Mouse (Mus musculus) gastrocnemius, adult 8-10 months (tissue): ENCODE results near the gene Il15ra. TPM values are rescaled to one million over a fixed set of nuclear protein-coding genes. Genes with fewer than 3 reads are reported as not detected.
"Not testable (repeated sequence)": the region's sequence is repeated elsewhere in the genome, so short reads cannot be mapped to it uniquely, and the experiment has no call there.

Experiments used
- DNase-seq, 2 experiments: peaks; one replicate each; pipeline ENCODE4 v3.0.0; 2022; ENCODE audit warnings: low spot score in 2 of 2
- total RNA-seq, 4 experiments: library from RNA; stranded (reverse); gene quantifications; 2 replicates each; pipeline ENCODE4 v1.2.4; 2022

Il15ra gene
- total RNA-seq, 4 experiments from 2014 or later, result 15.5 to 25.7 (median 19.9) TPM

DNA sequence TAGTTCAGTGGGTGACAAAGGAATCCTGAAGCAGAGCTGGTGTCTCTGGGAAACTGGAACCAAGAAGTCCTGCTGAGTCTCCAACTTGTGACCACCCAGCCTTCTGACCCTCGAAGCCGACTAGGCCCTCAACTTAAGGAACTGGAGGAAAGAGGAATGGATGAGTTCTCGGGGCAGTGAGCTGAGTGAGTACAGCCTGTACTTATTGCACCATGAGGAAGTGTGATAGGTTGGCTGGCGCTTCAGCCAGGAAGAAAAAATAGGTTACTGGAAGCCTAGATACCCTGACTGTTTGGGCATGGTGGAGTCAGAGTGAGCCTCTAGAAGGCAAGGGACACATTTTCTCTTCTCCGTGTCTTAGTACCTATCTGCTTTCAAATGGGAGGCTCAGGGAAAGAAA is 3.4 kb downstream of the Il15ra start:
- DNase-seq, result peak; percentile 27 to 35

DNA sequence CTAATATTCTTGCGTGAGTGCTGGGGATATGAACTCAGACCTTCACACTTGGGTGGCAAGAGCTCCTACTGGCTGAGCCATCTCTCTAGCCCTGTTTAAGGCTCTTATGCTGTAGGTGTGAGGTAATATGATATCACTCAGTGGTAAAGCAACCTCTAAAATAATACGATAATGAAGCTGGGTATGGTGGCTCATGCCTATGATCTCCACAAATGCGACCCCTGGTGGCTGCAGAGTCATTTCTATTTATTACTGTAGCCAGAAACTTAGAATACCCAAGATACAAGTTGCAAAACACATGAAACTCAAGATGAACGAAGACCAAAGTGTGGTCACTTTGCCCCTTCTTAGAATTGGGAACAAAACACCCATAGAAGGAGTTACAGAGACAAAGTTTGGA is 5.0 kb downstream of the Il15ra start:
- not testable (repeated sequence) for DNase-seq

DNA sequence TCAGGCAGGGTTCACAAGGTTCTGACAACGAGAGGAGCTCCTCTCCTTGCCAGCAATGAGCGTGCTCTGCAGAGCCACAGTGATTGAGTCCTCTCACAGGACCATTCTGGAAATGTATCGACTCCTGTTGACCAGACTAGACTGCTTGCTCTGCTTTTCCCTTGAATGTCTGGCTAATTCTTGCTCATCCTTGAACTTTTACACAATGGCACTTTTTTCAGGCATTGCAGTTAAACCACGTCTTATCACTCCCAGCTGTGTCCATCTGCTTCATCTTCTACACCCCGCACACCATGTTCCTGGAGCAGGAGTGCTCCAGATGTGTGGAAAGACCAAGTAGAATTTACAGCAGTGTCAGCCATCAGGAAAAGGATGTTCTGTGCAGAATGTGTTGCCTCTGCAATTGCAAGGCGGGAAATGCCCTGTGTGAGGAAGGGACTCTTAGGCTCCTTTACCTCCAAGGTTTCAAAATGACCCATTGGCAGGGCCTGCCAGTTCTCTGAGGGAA is 7.4 kb downstream of the Il15ra start:
- DNase-seq, result no peak

DNA sequence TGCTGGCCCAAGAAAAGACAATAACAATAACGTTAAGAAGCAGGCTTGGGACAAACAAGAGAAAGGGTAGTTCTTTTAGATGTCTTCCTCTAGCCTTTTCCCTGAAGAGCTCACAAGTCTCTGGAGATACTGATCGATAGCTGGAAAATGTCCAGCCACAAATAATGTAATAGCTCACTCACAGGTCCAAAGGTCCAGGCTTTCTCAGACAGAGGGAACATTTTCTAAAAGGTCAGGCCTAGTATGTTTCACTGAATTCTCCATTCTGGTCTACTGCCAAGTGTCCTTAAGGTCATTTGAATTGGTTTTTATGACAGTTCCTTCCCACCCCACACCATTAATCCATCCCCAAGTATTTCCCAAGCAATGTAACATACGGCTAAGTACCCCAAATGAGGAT is 7.9 kb downstream of the Il15ra start:
- no peak for DNase-seq

DNA sequence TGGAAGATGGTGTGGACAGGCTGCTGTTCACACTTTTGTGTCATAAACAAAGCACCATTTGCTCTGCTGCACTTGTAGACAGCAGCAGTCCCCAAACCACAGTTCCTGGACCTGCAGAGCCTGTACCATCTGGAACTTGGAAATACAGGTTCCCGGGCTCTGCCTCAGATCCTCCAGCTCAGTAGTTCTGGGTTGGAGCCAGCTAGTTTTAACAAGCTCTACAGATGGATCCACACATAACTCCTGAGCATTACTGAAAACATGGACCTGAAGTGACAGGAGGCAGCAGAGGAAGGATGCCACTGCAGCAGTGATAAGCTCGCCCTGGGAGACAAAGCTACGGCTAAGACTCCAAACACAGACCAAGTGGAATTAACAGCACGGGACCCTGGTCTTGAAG is 9.4 kb downstream of the Il15ra start:
- no peak for DNase-seq

DNA sequence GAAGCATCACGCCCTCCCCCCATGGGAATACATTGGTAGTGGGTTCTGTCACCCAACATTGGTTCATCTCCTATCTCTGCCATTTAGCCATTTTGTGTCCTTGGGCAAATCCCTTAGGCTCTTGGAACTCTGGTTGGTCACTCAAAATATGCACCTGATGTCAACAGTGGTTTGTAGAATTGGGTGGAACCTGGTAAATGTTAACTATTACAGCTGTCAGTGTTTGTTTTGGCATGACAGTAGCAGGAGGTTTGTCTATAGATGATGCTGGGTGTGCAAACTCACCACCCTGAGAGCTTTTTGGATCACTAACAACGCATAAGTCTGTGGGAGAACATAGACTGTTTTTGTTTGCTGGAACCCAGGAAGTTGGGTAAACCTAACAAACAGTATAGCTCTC is 13.5 kb downstream of the Il15ra start:
- DNase-seq, result no peak

DNA sequence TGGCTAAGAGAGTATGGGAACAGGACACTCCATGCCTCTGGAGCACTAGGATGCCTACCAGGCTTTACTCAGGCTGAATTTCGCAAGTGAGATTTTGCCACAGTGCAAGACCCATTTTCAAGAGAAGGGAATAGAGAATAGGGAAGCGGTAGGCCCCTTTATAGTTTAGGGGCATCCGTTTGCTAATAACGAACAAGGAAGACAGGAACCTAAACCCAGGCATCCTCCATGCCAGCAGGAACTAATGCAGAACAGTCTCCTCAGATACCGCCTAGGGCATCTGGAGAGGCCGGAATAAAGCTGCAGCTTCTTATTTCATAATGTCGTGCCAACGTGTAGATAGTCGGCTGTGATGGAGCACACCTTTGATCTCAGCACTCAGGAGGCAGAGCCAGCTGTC is 17.5 kb downstream of the Il15ra start:
- DNase-seq, result no peak

DNA sequence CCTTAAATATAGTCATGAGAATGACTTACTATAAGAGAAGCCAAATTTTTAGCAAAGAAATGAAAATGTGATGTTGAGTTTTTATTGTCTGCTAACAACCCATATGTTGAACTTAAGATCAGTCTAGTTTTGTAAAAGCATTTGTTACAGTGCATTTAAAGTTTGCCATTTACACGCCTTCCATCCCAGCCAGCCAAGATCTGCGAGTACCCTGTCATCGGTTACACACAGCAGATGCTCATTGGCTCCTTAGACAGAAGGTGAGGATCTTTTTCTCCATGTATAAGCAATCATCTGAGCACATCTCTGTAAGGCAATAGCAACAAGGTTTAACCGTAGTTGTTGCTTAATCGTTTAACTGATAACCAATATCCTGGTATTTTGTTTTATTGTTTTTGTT is 22.5 kb downstream of the Il15ra start:
- no peak for DNase-seq

DNA sequence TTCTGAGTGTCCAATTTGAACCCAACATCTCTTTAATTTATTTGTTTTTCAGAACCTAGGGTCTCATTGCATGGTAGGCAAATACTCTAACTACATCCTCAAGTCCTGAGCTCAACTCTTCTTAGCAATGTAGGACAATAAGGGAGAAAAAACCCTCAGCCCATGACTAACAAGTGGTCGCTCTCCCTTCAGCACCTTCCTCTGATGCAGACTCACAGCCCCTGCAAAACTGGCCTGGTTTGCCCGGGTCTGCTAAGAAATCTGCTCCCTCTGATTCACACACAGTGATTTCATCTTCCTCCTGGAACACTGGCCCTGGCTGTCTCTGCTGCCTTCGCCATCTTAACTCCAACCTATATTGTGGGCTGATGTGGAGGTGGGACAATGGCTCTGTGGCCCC is 24.0 kb downstream of the Il15ra start:
- DNase-seq, result no peak

DNA sequence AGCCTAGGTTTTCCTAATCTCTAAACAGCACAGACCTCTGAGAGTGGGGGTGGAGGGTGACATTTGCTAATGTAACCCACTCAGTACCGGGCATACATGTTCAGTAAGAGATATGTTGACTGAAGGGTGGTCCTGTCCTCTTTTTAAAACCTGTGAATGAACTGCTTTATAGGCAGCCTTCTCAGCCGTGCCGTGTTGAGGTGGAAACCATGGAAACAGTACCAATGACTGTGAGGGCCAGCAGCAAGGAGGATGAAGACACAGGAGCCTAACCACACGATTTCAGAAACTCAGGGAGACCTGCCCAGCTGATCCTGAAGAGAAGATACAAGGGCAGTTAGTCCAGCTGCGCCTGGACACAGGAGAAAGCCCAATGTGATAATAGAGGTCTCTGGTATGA is 27.9 kb downstream of the Il15ra start:
- no peak for DNase-seq

DNA sequence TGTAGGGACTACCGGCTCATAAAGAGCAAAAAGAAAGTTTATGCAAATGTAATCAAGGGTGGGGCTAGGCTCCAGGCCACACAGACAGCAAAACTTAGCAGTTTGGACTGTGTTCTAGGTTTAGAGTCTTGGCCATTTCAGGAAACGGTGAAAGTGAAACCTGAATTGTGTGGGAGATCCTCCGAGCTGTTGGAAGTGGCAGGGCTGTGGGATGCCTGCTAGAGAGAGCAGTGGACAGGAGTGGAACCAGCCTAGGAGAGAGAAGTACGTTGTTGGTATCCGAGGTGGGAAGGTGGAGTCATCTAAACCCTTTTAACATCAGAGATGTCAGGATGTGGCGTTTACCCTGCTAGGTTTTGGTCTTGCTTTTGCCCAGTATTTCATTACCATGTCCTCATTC is 30.8 kb downstream of the Il15ra start:
- DNase-seq, result no peak

DNA sequence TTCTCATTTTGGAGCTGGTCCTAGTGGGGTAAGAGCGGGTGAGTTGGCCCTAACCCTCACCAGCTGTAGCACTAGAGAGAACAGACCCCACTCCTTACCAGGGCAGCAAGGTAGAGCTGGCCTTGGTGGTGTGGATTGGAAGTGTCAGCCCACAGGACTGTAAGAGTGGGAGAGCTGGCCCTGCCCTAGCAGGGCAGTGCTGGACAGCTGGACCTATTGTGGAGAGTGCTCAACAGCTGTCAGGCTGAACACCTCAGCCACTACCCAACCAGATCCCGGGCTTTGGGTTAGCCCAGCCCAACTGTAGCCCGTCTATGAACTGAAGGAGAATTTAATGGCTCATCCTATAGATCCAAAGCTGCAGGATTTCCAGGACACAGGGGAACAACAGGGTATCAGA is 33.7 kb downstream of the Il15ra start:
- no peak for DNase-seq

DNA sequence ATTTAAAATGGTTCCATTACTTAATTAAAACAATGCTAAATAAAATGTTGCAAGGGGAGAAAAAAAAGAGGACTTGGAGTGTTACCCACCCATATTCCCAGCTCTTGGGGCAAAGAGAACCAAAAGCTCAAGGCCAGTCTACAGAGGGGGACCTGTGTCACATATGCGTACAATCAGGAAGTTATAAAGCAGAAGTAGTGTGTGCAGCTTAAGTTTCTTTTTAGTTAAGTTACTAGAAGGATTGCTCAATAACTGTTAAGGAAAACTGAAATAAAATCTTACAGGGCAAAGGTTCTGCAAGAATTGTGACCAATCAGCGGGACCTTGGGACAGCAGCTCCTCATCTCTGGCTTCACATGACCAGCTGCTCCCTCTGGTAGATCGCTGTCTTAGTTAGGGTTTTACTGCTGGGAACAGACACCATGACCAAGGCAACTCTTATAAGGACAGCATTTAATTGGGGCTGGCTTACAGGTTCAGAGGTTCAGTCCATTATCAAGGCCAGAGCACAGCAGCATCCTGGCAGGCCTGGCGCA is 34.5 kb downstream of the Il15ra start:
- no peak for DNase-seq

DNA sequence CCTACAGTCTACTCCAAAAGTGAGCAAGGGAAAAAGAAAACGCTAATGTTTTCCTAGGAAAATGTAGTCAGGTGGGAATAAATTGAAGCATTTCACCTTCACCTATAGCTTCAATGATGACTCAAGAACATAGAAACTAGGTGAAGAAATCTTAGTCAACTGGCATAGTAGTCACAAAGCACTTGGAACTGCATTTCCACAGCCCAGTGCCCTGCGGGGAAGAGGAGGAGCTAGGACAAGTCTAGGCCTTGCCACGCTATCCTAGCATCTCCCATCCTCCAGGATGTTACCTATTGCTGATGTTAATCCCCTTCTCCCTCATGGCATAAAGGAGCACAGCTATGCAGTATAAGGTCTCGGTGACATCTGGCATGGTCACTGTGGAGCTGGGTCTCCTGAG is 57.5 kb downstream of the Il15ra start:
- DNase-seq, result no peak

DNA sequence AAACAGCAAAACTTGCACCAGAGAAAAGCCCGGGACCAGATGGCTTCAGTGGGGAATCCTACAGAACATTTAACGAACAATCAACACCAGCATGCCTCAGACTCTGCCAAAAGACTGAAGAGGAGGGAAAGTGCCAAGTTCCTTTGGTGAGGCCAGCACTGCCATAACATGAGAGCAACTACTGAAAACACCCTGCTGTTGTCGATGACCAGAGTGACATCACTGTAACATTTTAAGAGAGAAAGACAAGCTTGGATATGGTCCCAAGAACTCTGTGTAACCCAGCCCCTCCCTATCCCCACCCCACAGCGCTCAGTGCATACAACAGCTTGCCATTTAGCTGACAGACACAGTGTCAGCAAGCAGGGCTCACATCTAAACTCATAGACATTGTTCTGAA is 60.6 kb downstream of the Il15ra start:
- DNase-seq, result no peak

DNA sequence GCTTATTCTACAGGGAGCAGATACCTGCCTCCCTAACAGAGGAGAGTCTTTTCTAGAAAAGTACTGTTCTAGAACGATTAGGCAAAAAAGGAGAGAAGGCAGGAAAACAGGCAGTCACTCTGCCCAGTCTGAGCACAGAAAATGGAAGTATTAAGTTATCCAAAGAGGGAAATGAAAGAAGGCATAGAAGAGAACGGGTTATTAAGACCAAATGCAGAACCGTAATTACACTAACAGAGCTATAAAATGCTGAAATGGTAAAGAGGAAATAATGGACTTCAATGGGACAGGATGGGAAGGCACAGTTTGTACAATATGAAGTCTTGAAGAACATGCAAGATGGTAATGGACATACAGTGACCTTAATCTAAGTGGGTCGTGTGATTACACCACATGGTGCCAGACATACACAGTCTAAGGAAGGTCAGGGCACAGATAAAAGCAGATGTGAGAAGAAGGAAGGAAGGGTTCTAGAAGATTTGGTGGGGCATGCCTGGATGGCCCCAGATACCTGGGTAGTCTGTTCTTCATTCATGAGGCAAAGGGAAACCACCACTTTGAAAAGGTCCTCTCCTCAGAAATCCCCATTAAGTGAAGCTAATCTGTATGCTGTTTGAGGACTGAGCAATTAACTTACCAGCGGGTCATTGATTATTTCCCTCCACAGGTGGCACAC is 61.5 kb downstream of the Il15ra start:
- DNase-seq, result no peak

DNA sequence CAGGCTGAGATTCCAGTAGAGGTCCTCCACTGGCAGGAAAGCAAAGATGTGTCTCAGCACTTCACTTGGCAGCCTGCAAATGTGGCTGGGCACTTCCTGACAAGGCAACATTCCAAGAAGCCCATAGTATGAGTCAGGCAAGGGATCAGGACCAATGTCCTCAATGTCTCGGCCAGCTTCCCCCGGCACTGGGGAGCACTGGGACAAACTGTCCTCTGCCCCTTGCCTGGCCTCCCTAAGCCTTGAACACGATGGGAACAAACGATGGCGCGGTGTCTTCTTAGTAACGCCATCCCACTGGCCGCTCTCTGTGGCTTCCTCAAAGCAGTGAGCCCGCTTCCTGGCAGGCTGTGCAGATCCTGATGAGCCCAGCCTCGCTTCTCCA is 62.1 kb downstream of the Il15ra start:
- DNase-seq, result peak; percentile 45 to 53

DNA sequence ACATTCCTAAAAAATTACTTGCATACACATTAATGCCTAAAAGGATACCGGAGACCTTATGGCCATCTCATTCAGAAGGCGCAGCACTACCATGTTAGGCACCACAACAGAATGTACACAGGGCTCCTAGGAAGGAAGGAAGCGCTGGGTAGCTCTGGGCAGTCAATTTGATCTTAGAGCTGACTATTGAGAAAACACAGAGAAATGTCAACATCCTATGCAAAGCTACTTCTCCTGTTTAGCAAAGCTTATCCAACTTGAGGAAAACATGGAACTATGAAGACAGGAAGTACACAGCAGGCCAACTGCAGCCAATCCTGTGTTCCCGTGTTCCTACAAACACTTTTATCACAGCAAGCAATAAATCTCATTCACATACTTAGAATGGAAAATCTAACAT is 66.6 kb downstream of the Il15ra start:
- no peak for DNase-seq

DNA sequence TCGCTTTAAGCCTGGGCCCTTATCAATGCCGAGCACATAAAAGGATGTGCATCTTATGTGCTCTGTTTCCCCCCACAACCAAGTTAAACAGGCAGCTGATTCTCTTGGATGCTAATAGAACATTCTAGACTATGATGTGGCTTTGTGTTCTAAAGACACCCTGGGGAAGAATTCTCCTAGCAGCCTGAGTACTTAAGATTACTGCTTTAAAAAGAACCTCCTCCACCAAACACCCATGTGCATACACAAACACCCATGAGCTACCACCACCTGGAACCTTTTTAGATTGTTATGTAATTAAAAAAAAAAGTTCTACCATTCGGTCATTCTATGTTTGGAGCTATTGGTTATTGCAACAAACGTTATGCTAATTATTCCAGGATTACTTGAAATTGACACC is 67.3 kb downstream of the Il15ra start:
- no peak for DNase-seq

DNA sequence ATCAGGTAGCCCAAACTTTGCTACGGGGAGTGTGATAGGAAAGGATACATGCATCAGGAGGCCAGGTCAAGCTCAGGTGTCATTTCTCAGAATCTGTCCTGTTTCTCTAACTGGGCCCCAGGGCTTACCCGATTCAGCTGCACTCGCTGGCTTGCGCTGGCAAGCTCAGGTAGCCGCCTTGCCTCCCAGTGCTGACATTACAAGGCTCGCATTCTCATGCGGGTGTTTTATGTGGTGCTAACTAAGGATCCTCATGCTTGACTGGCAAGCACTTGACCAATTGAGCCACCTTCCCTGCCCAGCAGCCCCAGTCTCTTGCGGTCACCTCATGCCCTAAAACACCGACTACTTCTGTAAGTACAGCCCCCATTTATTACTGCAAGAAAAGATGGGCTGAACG is 69.3 kb downstream of the Il15ra start:
- peak; percentile 20 to 52 for DNase-seq

DNA sequence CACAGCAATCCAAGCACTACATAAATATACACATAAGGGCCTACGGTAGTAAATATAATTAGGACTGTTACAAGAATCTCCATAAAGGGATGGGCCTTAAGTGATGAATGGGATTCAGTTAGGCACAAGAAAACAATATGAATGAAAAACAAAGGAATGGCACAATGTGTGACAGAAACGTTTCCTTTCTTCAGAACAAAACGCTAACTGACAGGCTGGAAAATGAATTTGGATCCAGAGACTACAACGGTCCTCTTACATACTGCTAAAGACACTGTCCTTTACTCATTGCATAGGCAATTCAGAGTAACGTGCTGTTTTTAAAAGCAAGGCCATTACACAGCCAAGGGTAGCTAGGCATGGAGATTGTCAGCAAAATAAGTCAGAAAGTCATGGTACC is 70.0 kb downstream of the Il15ra start:
- DNase-seq, result no peak

DNA sequence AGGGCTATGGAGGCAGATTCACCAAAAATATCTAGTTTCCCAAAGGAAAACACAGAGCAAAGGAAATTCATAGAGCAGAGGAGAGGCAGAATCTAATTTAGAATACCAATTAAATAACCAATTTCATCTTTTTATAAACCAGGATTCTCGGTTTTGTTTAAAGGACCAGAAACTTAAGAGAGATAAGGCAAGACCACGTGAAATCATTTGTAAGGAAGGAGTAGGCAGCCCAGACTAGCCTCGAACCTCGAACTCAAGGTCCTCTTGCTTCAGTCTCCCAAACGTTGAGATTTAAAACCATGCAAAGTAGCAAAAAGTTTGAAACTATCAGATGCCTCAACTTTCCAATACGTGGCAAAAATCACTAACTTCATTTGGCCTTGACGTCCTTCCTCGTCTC is 71.3 kb downstream of the Il15ra start:
- no peak for DNase-seq
